Mouse (Mus musculus) C2C12 (cell line): ENCODE data around the gene Usp33.

Experiments used
- CTCF ChIP-seq: IDR thresholded peaks from one replicate; pipeline ENCODE4 v1.5.1; 2011; ENCODE audit not compliant: control insufficient read depth, insufficient read depth, insufficient read length
- MAX ChIP-seq: IDR thresholded peaks from one replicate; pipeline ENCODE4 v1.6.1; 2011; ENCODE audit warnings: mild to moderate bottlenecking, control low read depth

- no peak for TF ChIP-seq CTCF
- TF ChIP-seq MAX, result no peak
Measured at GRCm38 (mm10) chr3:152396988-152397314, 50.7 kb downstream of the Usp33 start.
